Mouse (Mus musculus): Measurements from ENCODE around the gene Gm11437. TPM values are rescaled to one million over a fixed set of nuclear protein-coding genes. Genes with fewer than 3 reads are reported as not detected.

Gene Gm11437
- polyA plus RNA-seq, 1 experiment, result not detected

- H3K79me2 ChIP-seq (ENCODE audit: control insufficient read depth, insufficient read depth), result peaks cover 77% of the 10 kb centered on the region
- peaks cover 25% of the 10 kb centered on the region for H3K36me3 ChIP-seq (ENCODE audit: control insufficient read depth, insufficient read depth)
- H3K4me3 ChIP-seq, result no peak overlapping the region
- no peaks in the 10 kb centered on the region for H3K27me3 ChIP-seq (ENCODE audit: control insufficient read depth, insufficient read depth, insufficient read length)
- H3K4me2 ChIP-seq (ENCODE audit: low read depth), result no peak overlapping the region
- H3ac ChIP-seq (ENCODE audit: control insufficient read depth, insufficient read length), result no peak overlapping the region
- TF ChIP-seq MYOD1 (IDR thresholded peaks at IDR 0.05; ENCODE audit: control insufficient read depth in 1 of 3, insufficient read length in 2 of 3, low read depth in 2 of 3) (no peak), MYOG (IDR thresholded peaks at IDR 0.05; ENCODE audit: control insufficient read depth in 1 of 3, insufficient read depth in 1 of 3, insufficient read length in 2 of 3, low read depth in 2 of 3) (no peak), TCF12 (IDR thresholded peaks at IDR 0.05; ENCODE audit: insufficient read depth, poor library complexity, severe bottlenecking) (no peak), MAX (IDR thresholded peaks at IDR 0.05; ENCODE audit: low read depth) (no peak), USF1 (IDR thresholded peaks at IDR 0.05; ENCODE audit: low read depth) (no peak), POLR2AphosphoS2 (IDR thresholded peaks at IDR 0.05; ENCODE audit: insufficient read length, low read depth) (no peak), SRF (IDR thresholded peaks at IDR 0.05; ENCODE audit: control insufficient read depth, insufficient read length, low read depth) (no peak), REST (IDR thresholded peaks at IDR 0.05; ENCODE audit: insufficient read depth, insufficient read length) (no peak), TCF3 (IDR thresholded peaks at IDR 0.05; ENCODE audit: insufficient read length, low read depth) (no peak), POLR2A (IDR thresholded peaks at IDR 0.05; ENCODE audit: insufficient read length, low read depth) (no peak), E2F4 (IDR thresholded peaks at IDR 0.05; ENCODE audit: insufficient read depth) (no peak), CEBPB (IDR thresholded peaks at IDR 0.05; ENCODE audit: insufficient read depth, poor library complexity, severe bottlenecking) (no peak)
These were observed 27.5 kb upstream of the Gm11437 start for GRCm38 (mm10) chr11:84194751-84195150.

- Histone ChIP-seq H3K36me3 (ENCODE audit: control insufficient read depth, insufficient read depth) (peaks cover 16% of the 10 kb centered on the region), H3ac (ENCODE audit: control insufficient read depth, insufficient read length) (no peak overlapping the region), H3K79me2 (ENCODE audit: control insufficient read depth, insufficient read depth) (peaks cover 77% of the 10 kb centered on the region), H3K4me3 (no peak overlapping the region), H3K27me3 (ENCODE audit: control insufficient read depth, insufficient read depth, insufficient read length) (no peaks in the 10 kb centered on the region), H3K4me2 (ENCODE audit: low read depth) (no peak overlapping the region)
- no peak for TF ChIP-seq REST (IDR thresholded peaks at IDR 0.05; ENCODE audit: insufficient read depth, insufficient read length)
- no peak for TF ChIP-seq SRF (IDR thresholded peaks at IDR 0.05; ENCODE audit: control insufficient read depth, insufficient read length, low read depth)
These were observed 26.0 kb upstream of the Gm11437 start for GRCm38 (mm10) chr11:84193249-84193648.

GRCm38 (mm10) chr11:84190581-84191233 is 23.4 kb upstream of the Gm11437 start:
- H3ac ChIP-seq (ENCODE audit: control insufficient read depth, insufficient read length), result no peak overlapping the region
- peaks cover 8% of the 10 kb centered on the region for H3K36me3 ChIP-seq (ENCODE audit: control insufficient read depth, insufficient read depth)
- no peak overlapping the region for H3K4me3 ChIP-seq
- no peak for TF ChIP-seq POLR2A (IDR thresholded peaks at IDR 0.05; ENCODE audit: insufficient read length, low read depth)
- no peak for TF ChIP-seq POLR2AphosphoS2 (IDR thresholded peaks at IDR 0.05; ENCODE audit: insufficient read length, low read depth)
- no peak for TF ChIP-seq MYOG (IDR thresholded peaks at IDR 0.05; ENCODE audit: control insufficient read depth in 1 of 3, insufficient read depth in 1 of 3, insufficient read length in 2 of 3, low read depth in 2 of 3)
- no peak for TF ChIP-seq SRF (IDR thresholded peaks at IDR 0.05; ENCODE audit: control insufficient read depth, insufficient read length, low read depth)
- no peak for TF ChIP-seq MYOD1 (IDR thresholded peaks at IDR 0.05; ENCODE audit: control insufficient read depth in 1 of 3, insufficient read length in 2 of 3, low read depth in 2 of 3)
- TF ChIP-seq MAX (IDR thresholded peaks at IDR 0.05; ENCODE audit: low read depth), result no peak
- TF ChIP-seq E2F4 (IDR thresholded peaks at IDR 0.05; ENCODE audit: insufficient read depth), result no peak
- TF ChIP-seq TCF3 (IDR thresholded peaks at IDR 0.05; ENCODE audit: insufficient read length, low read depth), result no peak
- TF ChIP-seq USF1 (IDR thresholded peaks at IDR 0.05; ENCODE audit: low read depth), result no peak
- no peak for TF ChIP-seq CEBPB (IDR thresholded peaks at IDR 0.05; ENCODE audit: insufficient read depth, poor library complexity, severe bottlenecking)
- no peak for TF ChIP-seq REST (IDR thresholded peaks at IDR 0.05; ENCODE audit: insufficient read depth, insufficient read length)
- TF ChIP-seq TCF12 (IDR thresholded peaks at IDR 0.05; ENCODE audit: insufficient read depth, poor library complexity, severe bottlenecking), result no peak
- peaks cover 87% of the 10 kb centered on the region for H3K79me2 ChIP-seq (ENCODE audit: control insufficient read depth, insufficient read depth)
- H3K4me2 ChIP-seq (ENCODE audit: low read depth), result no peak overlapping the region
- H3K27me3 ChIP-seq (ENCODE audit: control insufficient read depth, insufficient read depth, insufficient read length), result no peaks in the 10 kb centered on the region

- no peaks in the 10 kb centered on the region for H3K36me3 ChIP-seq (ENCODE audit: control insufficient read depth, insufficient read depth)
- H3K79me2 ChIP-seq (ENCODE audit: control insufficient read depth, insufficient read depth), result peaks cover 96% of the 10 kb centered on the region
- TF ChIP-seq POLR2A (IDR thresholded peaks at IDR 0.05; ENCODE audit: insufficient read length, low read depth) (no peak), USF1 (IDR thresholded peaks at IDR 0.05; ENCODE audit: low read depth) (no peak), SRF (IDR thresholded peaks at IDR 0.05; ENCODE audit: control insufficient read depth, insufficient read length, low read depth) (no peak), MYOD1 (IDR thresholded peaks at IDR 0.05; ENCODE audit: control insufficient read depth in 1 of 3, insufficient read length in 2 of 3, low read depth in 2 of 3) (no peak), CEBPB (IDR thresholded peaks at IDR 0.05; ENCODE audit: insufficient read depth, poor library complexity, severe bottlenecking) (no peak), REST (IDR thresholded peaks at IDR 0.05; ENCODE audit: insufficient read depth, insufficient read length) (no peak), MAX (IDR thresholded peaks at IDR 0.05; ENCODE audit: low read depth) (no peak), TCF12 (IDR thresholded peaks at IDR 0.05; ENCODE audit: insufficient read depth, poor library complexity, severe bottlenecking) (no peak), MYOG (IDR thresholded peaks at IDR 0.05; ENCODE audit: control insufficient read depth in 1 of 3, insufficient read depth in 1 of 3, insufficient read length in 2 of 3, low read depth in 2 of 3) (no peak), POLR2AphosphoS2 (IDR thresholded peaks at IDR 0.05; ENCODE audit: insufficient read length, low read depth) (no peak), TCF3 (IDR thresholded peaks at IDR 0.05; ENCODE audit: insufficient read length, low read depth) (no peak), E2F4 (IDR thresholded peaks at IDR 0.05; ENCODE audit: insufficient read depth) (no peak)
- no peak overlapping the region for H3K4me3 ChIP-seq
- no peak overlapping the region for H3K4me2 ChIP-seq (ENCODE audit: low read depth)
- no peaks in the 10 kb centered on the region for H3K27me3 ChIP-seq (ENCODE audit: control insufficient read depth, insufficient read depth, insufficient read length)
- no peak overlapping the region for H3ac ChIP-seq (ENCODE audit: control insufficient read depth, insufficient read length)
These were observed 21.3 kb upstream of the Gm11437 start for GRCm38 (mm10) chr11:84188530-84188929.
